Mouse (Mus musculus) left cerebral cortex, postnatal 14 days (tissue): ENCODE measurements at regions not wholly inside any gene's neighbourhood (a gene's known extent, or its start where the extent isn't known, plus 50 kb on each side); places are given as distances from the start of the nearest gene placed in this dataset.

ENCODE experiments used
- DNase-seq, 2 experiments: peaks; one replicate each; pipeline ENCODE4 v3.0.0; 2021 to 2022; ENCODE audit warnings: low spot score in 2 of 2, mixed read lengths in 1 of 2
- intact Hi-C: fragments of 180-260 bp; cut with DNase I; formaldehyde crosslinking; loops from one replicate; pipeline ENCODE4 v1.15.1; 2025

- intact Hi-C loops, result no loop called here
- DNase-seq, result no peak
Observed at GRCm38 (mm10) chr5:7428291-7428690, 83.7 kb upstream of the Zfp804b start.

GRCm38 (mm10) chr5:7436461-7436860, 91.9 kb upstream of the Zfp804b start:
- DNase-seq, result no peak
- intact Hi-C loops, result no loop called here

GRCm38 (mm10) chr5:7448001-7448400, 103.4 kb upstream of the Zfp804b start:
- intact Hi-C loops, result no loop called here
- DNase-seq, result no peak

- intact Hi-C loops, result no loop called here
- DNase-seq, result no peak
Observed at GRCm38 (mm10) chr5:7454896-7455295, 110.3 kb upstream of the Zfp804b start.

- no peak for DNase-seq
- intact Hi-C loops, result no loop called here
Observed at GRCm38 (mm10) chr5:7457102-7457501, 112.5 kb upstream of the Zfp804b start.

- intact Hi-C loops, result no loop called here
- DNase-seq, result no peak
Observed at GRCm38 (mm10) chr5:7489150-7489549, 144.6 kb upstream of the Zfp804b start.

GRCm38 (mm10) chr5:7489602-7490001, 145.0 kb upstream of the Zfp804b start:
- no peak for DNase-seq

GRCm38 (mm10) chr5:7517520-7518181, 173.1 kb upstream of the Zfp804b start:
- no peak for DNase-seq
- intact Hi-C loops, result no loop called here

More at GRCm38 (mm10) chr5:7489602-7490001, 145.0 kb upstream of the Zfp804b start:
- intact Hi-C loops, result no loop called here

- intact Hi-C loops, result no loop called here
- no peak for DNase-seq
Observed at GRCm38 (mm10) chr5:7532686-7533199, 188.2 kb upstream of the Zfp804b start.

GRCm38 (mm10) chr5:7539812-7540645, 195.5 kb upstream of the Zfp804b start:
- no peak for DNase-seq

GRCm38 (mm10) chr5:7540646-7541038, 196.1 kb upstream of the Zfp804b start:
- DNase-seq, result no peak
- intact Hi-C loops, result no loop called here

More at GRCm38 (mm10) chr5:7539812-7540645, 195.5 kb upstream of the Zfp804b start:
- intact Hi-C loops, result no loop called here

- intact Hi-C loops, result no loop called here
Observed at GRCm38 (mm10) chr5:7543857-7544256, 199.3 kb upstream of the Zfp804b start.

GRCm38 (mm10) chr5:7580413-7580812, 235.9 kb upstream of the Zfp804b start:
- intact Hi-C loops, result no loop called here

More at GRCm38 (mm10) chr5:7543857-7544256, 199.3 kb upstream of the Zfp804b start:
- no peak for DNase-seq

GRCm38 (mm10) chr5:7586547-7586946, 242.0 kb upstream of the Zfp804b start:
- no peak for DNase-seq
- intact Hi-C loops, result no loop called here

More at GRCm38 (mm10) chr5:7580413-7580812, 235.9 kb upstream of the Zfp804b start:
- no peak for DNase-seq

GRCm38 (mm10) chr5:7600418-7600817, 255.9 kb upstream of the Zfp804b start:
- intact Hi-C loops, result no loop called here
- no peak for DNase-seq

GRCm38 (mm10) chr5:7607517-7607916, 263.0 kb upstream of the Zfp804b start:
- intact Hi-C loops, result no loop called here
- DNase-seq, result no peak

GRCm38 (mm10) chr5:7607924-7608323, 263.4 kb upstream of the Zfp804b start:
- DNase-seq, result no peak
- intact Hi-C loops, result no loop called here

- DNase-seq, result peak; percentile 13 to 35
- intact Hi-C loops, result no loop called here
Observed at GRCm38 (mm10) chr5:7655280-7655679, 305.0 kb upstream of the Steap4 start.

- DNase-seq, result no peak
- intact Hi-C loops, result no loop called here
Observed at GRCm38 (mm10) chr5:7701776-7702175, 258.5 kb upstream of the Steap4 start.

- DNase-seq, result no peak
- intact Hi-C loops, result no loop called here
Observed at GRCm38 (mm10) chr5:7719557-7719956, 240.7 kb upstream of the Steap4 start.

GRCm38 (mm10) chr5:7720061-7720460, 240.2 kb upstream of the Steap4 start:
- intact Hi-C loops, result no loop called here
- DNase-seq, result no peak
